Mouse (Mus musculus) limb, embryonic 15.5 days (tissue): ENCODE data around the gene Psma5. TPM values are rescaled to one million over a fixed set of nuclear protein-coding genes. Genes with fewer than 3 reads are reported as not detected.

Experiments used
- ATAC-seq: fragments of 200-750 bp; cut with Nextera tagmentation; 2 replicates; pipeline ENCODE4 v1.8.0; 2017; ENCODE audit warnings: low read depth, moderate TSS enrichment; ENCODE audit not compliant: insufficient number of reproducible peaks, low FRiP score, low TSS enrichment
- H3K27ac ChIP-seq: fragments of 300-500 bp; sonication (generic); 2 replicates; pipeline ENCODE4 v1.5.1; 2015; ENCODE audit warnings: moderate library complexity, mild to moderate bottlenecking, inconsistent platforms
- H3K27me3 ChIP-seq: fragments of 300-500 bp; sonication (generic); 2 replicates; pipeline ENCODE4 v1.6.1; 2015; ENCODE audit warnings: inconsistent platforms
- H3K36me3 ChIP-seq: fragments of 300-500 bp; sonication (generic); 2 replicates; pipeline ENCODE4 v1.6.1; 2015; ENCODE audit warnings: inconsistent platforms
- H3K4me1 ChIP-seq: fragments of 300-500 bp; sonication (generic); 2 replicates; pipeline ENCODE4 v1.6.1; 2015; ENCODE audit warnings: inconsistent platforms
- H3K4me2 ChIP-seq: fragments of 300-500 bp; sonication (generic); 2 replicates; pipeline ENCODE4 v1.6.1; 2015; ENCODE audit warnings: mild to moderate bottlenecking, inconsistent platforms
- H3K4me3 ChIP-seq: fragments of 300-500 bp; sonication (generic); 2 replicates; pipeline ENCODE4 v1.5.1; 2015; ENCODE audit warnings: mild to moderate bottlenecking, inconsistent platforms
- H3K9ac ChIP-seq: fragments of 300-500 bp; sonication (generic); 2 replicates; pipeline ENCODE4 v1.6.1; 2015; ENCODE audit warnings: inconsistent platforms
- H3K9me3 ChIP-seq: fragments of 300-500 bp; sonication (generic); 2 replicates; pipeline ENCODE4 v1.6.1; 2016; ENCODE audit warnings: inconsistent platforms
- WGBS: fragments of 180-500 bp; shearing (Covaris S2); methylation state at CpG from one replicate; pipeline ENCODE4 v1.1.7; 2015; 5-methylcytosine and 5-hydroxymethylcytosine counted together
- polyA plus RNA-seq: library from polyadenylated mRNA; unstranded; fragments of >200 nt; fragmentation: Nextera tagmentation; extraction: Ambion mirVana; gene quantifications from 2 replicates; pipeline ENCODE4 v1.2.1, GENCODE M21; 2015

The Psma5 gene
- polyA plus RNA-seq, 1 experiment from 2014 or later: 257 TPM

DNA sequence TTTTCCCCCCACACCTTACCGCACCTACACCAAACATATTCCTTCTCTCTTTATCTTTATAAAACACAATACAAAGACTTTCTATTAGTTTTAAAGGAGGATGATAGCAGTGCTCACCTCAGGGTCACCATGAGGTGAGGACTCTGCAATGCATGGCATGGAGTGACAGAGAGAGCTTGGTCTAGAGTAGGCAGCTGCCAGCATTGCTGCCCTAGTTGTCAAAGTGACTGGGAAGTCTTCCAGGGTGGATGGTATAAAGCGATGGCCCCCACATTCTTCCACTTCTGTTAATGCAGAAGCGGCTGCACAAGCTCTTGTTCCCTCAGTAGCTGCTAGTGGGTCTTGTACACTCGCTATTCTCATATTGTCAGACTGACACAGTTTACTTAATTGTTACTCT lies 56.4 kb downstream of the Psma5 start:
- Histone ChIP-seq H3K9me3 (no peaks in the 10 kb centered on the region), H3K27ac (no peak overlapping the region), H3K9ac (no peak overlapping the region), H3K36me3 (no peaks in the 10 kb centered on the region), H3K4me3 (no peak overlapping the region), H3K4me2 (no peak overlapping the region), H3K4me1 (0 out of 2 replicates have a peak, but pooled peaks cover 4% of the 10 kb centered on the region), H3K27me3 (no peaks in the 10 kb centered on the region)
- WGBS: 87% methylated on average over 4 of the region's 4 CpGs
- no peak for ATAC-seq

DNA sequence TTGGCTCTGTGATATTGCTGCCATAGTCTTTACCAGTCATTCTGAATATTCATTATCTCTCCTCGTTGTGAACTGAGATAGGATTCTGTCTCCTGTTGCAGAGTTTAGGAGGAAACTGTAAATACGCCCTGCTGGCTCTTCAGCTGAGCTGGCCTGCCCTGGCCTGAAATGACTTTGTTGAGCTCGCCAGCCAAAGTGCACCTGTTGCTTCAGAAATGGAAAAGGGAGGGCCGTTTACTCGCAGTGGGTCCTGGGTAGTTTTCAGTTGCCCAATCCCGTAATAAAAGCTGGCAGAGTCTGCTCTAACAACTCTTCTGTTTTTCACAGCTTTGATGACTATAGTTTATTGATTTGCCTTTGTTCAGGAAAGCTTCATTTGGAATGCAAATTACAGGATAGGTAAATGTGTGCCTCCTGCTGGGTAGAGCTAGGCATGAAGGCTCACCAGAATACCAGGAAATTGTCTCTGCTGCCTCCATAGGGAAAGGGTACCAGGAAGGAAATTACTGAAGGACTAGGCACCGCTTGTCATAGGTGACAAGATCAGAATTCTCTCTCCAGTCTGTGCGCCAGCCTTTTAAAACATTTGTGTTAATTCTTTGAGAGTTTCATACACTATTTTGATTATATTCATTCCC lies 57.4 kb downstream of the Psma5 start:
- Histone ChIP-seq H3K4me3 (no peak overlapping the region), H3K4me1 (0 out of 2 replicates have a peak, but pooled peaks cover 4% of the 10 kb centered on the region), H3K27me3 (no peaks in the 10 kb centered on the region), H3K36me3 (no peaks in the 10 kb centered on the region), H3K9me3 (no peaks in the 10 kb centered on the region), H3K4me2 (no peak overlapping the region), H3K9ac (no peak overlapping the region), H3K27ac (no peak overlapping the region)
- ATAC-seq: no peak
- 60% methylated on average over 8 of the region's 8 CpGs for WGBS

DNA sequence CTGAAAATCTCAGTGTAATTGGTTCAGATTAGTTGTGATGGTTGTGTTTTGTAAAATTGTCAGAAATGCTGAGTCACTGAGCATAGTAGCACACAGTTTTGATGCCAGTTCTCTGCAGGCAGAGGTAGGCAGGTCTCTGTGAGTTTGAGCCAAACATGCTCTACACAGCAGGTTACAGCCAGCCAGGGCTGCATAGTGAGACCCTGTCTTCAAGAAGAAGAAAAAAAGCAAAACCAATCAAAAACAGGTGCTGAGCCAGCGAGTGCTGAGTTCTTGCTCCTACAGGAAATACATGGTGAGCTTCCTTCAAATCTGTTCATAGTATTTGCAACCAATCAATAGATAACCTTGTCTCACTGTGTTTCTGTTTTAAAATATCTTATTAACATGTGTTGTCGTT lies 61.8 kb downstream of the Psma5 start:
- Histone ChIP-seq H3K27me3 (no peaks in the 10 kb centered on the region), H3K9ac (no peak overlapping the region), H3K36me3 (no peaks in the 10 kb centered on the region), H3K4me3 (no peak overlapping the region), H3K9me3 (no peaks in the 10 kb centered on the region), H3K4me1 (0 out of 2 replicates have a peak, but pooled peaks cover 2% of the 10 kb centered on the region), H3K27ac (no peak overlapping the region), H3K4me2 (no peak overlapping the region)
- ATAC-seq: no peak
- WGBS: 44% methylated on average over 2 of the region's 2 CpGs

DNA sequence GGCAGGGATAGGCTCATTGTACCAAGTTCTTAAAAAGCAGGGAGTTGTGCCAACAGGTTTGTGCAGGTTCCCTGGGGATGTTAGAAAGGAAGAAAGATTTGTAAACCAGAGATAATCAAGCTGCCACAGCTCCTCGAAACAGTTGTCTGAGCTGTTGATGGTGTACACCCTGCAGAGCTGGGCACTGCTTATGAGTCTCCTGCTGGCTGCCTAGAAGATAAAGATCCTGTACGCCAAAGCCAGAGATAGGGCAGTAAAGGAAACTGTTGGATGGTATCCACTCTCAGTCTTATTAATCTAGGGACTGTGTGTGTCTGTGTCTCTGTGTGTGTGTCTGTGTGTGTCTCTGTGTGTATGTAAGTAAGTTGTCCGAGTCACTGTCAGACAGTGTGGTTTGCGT lies 64.9 kb downstream of the Psma5 start:
- Histone ChIP-seq H3K9me3 (no peaks in the 10 kb centered on the region), H3K9ac (no peak overlapping the region), H3K27ac (no peak overlapping the region), H3K4me2 (no peak overlapping the region), H3K4me1 (0 out of 2 replicates have a peak, but pooled peaks cover 2% of the 10 kb centered on the region), H3K27me3 (no peaks in the 10 kb centered on the region), H3K36me3 (no peaks in the 10 kb centered on the region), H3K4me3 (no peak overlapping the region)
- 73% methylated on average over 4 of the region's 4 CpGs for WGBS
- ATAC-seq: no peak

DNA sequence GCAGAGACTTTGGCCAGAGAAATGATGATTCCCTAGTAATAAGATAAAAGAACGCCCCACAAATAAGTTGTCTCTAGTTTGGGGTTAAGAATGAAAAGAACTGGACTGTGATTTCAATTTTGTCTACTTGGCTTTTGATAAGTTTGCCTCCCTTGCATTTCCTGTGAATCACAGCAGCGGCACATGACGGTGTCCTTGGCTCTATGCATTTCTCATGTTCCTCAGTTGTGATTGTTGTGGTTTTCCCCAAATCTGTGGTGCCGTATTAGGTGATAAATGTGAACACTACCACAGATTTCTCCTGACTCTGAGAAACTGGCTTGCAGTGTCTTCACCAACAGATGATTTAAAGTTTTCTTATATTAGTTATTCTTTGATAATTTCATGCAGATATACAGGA lies 65.4 kb downstream of the Psma5 start:
- no peaks in the 10 kb centered on the region for H3K36me3 ChIP-seq
- no peak overlapping the region for H3K27ac ChIP-seq
- 86% methylated on average over 4 of the region's 4 CpGs for WGBS
- H3K4me1 ChIP-seq: 0 out of 2 replicates have a peak, but pooled peaks cover 2% of the 10 kb centered on the region
- H3K4me2 ChIP-seq: no peak overlapping the region
- H3K9ac ChIP-seq: no peak overlapping the region
- H3K27me3 ChIP-seq: no peaks in the 10 kb centered on the region
- no peaks in the 10 kb centered on the region for H3K9me3 ChIP-seq
- ATAC-seq: no peak
- no peak overlapping the region for H3K4me3 ChIP-seq

DNA sequence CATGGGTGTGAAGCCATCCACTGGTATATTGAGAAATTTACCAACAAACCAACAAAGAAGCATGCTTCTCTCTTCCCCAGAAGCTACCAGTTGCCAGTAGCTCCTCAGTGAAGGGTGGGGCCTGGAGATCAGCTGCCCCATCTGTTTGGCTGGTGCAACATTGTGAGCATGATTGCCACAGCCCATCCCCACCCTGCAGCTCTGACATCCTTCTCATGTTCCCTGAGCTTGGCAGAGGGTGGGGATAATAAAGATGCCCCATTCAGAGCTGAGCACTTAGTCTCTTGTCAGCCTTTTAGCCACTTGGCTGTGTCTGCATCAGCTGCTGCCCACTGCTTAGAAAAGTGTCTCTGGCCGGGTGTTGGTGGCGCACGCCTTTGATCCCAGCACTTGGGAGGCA lies 66.2 kb downstream of the Psma5 start:
- Histone ChIP-seq H3K27me3 (no peaks in the 10 kb centered on the region), H3K27ac (no peak overlapping the region), H3K9ac (no peak overlapping the region), H3K4me2 (no peak overlapping the region), H3K4me3 (no peak overlapping the region), H3K36me3 (no peaks in the 10 kb centered on the region), H3K4me1 (peaks cover 3% of the 10 kb centered on the region; the same call in 1 of the 2 replicates), H3K9me3 (no peaks in the 10 kb centered on the region)
- 86% methylated on average over 3 of the region's 3 CpGs for WGBS
- ATAC-seq: no peak

DNA sequence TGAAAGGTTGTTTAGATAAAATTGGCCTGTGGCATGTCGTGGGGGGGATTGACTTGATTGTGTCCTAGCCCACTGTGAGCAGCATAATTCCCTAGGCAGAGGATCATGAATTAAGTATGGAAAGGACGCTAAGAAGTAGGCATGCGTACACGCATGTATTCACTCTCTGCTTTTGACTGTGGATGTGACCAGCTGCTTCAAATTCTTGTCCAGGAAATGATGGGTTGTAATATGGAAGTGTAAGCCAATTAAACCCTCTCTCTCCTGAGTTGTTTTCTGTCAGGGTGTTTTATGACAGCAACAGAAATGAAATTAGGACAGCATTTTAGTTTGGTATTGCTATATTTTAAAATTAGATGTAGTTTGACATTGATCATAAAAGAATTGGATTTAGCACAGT lies 68.1 kb downstream of the Psma5 start:
- no peak for ATAC-seq
- Histone ChIP-seq H3K27me3 (no peaks in the 10 kb centered on the region), H3K4me3 (no peak overlapping the region), H3K27ac (no peak overlapping the region), H3K36me3 (no peaks in the 10 kb centered on the region), H3K4me1 (peaks cover 9% of the 10 kb centered on the region; the same call in 1 of the 2 replicates), H3K9me3 (no peaks in the 10 kb centered on the region), H3K4me2 (no peak overlapping the region), H3K9ac (no peak overlapping the region)
- 77% methylated on average over 4 of the region's 4 CpGs for WGBS

DNA sequence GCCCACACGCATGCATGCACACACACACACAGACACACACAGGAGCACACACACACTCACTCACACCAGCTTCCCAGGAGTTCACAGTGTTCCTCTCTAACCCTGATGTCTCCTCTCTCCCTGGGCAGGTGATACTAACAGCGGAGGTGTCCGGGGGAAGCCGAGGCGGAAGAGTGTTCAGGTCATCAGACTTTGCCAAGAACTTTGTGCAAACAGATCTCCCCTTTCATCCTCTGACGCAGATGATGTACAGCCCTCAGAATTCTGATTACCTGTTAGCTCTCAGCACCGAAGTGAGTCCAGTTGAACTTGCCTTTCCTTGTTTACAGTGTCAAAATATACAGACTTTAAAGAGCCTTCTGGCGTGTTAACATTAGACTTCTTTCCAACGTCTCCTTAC lies 68.8 kb downstream of the Psma5 start:
- H3K4me2 ChIP-seq: no peak overlapping the region
- peaks cover 9% of the 10 kb centered on the region; the same call in 1 of the 2 replicates for H3K4me1 ChIP-seq
- no peak overlapping the region for H3K9ac ChIP-seq
- no peaks in the 10 kb centered on the region for H3K9me3 ChIP-seq
- no peak for ATAC-seq
- H3K27me3 ChIP-seq: no peaks in the 10 kb centered on the region
- 91% methylated on average over 9 of the region's 9 CpGs for WGBS
- peaks cover 6% of the 10 kb centered on the region; the same call in 1 of the 2 replicates for H3K36me3 ChIP-seq
- no peak overlapping the region for H3K4me3 ChIP-seq
- H3K27ac ChIP-seq: no peak overlapping the region

DNA sequence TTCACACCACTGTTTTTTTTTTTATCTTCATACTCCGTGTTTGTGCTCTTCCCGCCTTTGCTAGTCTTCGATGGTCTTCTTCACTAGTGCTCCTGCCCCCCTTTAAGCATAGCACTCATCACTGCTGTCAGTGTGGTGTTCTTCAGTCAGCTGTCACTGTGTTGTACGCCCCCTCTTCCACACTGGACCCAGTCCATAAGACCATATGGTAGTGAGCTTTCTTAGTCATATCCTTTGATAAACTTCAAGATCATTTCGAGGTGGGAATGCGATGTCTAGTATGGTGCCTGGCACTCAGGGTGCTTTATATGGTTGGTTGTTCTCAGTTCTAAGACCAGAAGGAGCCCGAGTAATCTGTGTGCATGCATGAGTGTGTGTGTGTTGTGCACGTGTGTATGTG lies 70.5 kb downstream of the Psma5 start:
- H3K4me1 ChIP-seq: peaks cover 9% of the 10 kb centered on the region; the same call in 1 of the 2 replicates
- no peak overlapping the region for H3K4me3 ChIP-seq
- no peak for ATAC-seq
- 87% methylated on average over 8 of the region's 8 CpGs for WGBS
- no peak overlapping the region for H3K9ac ChIP-seq
- no peak overlapping the region for H3K4me2 ChIP-seq
- H3K9me3 ChIP-seq: no peaks in the 10 kb centered on the region
- H3K27me3 ChIP-seq: no peaks in the 10 kb centered on the region
- H3K27ac ChIP-seq: no peak overlapping the region
- H3K36me3 ChIP-seq: peaks cover 7% of the 10 kb centered on the region; the same call in 1 of the 2 replicates

DNA sequence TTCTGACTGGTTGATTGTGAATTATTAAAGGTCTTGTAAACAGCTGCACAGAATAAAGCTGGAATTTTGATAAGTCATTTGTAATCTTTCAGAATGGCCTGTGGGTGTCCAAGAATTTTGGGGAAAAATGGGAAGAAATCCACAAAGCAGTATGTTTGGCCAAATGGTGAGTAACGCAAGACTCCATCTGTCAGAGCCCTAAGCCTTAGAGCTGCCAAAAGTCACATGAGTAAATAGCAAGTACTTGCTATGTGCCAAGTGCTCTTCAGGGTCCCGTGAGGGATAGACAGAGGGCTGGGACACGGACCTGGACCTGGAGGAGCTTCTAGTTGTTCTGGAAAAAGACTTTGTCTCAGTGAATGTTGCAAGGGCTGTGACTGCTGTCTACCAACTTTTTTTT lies 71.2 kb downstream of the Psma5 start:
- ATAC-seq: no peak
- peaks cover 11% of the 10 kb centered on the region for H3K36me3 ChIP-seq
- WGBS: 60% methylated on average over 3 of the region's 3 CpGs
- H3K4me3 ChIP-seq: no peak overlapping the region
- no peak overlapping the region for H3K9ac ChIP-seq
- no peak overlapping the region for H3K4me2 ChIP-seq
- peak overlapping the region; percentile 77 for H3K27ac ChIP-seq
- H3K4me1 ChIP-seq: peaks cover 9% of the 10 kb centered on the region; the same call in 1 of the 2 replicates
- H3K9me3 ChIP-seq: no peaks in the 10 kb centered on the region
- H3K27me3 ChIP-seq: no peaks in the 10 kb centered on the region

DNA sequence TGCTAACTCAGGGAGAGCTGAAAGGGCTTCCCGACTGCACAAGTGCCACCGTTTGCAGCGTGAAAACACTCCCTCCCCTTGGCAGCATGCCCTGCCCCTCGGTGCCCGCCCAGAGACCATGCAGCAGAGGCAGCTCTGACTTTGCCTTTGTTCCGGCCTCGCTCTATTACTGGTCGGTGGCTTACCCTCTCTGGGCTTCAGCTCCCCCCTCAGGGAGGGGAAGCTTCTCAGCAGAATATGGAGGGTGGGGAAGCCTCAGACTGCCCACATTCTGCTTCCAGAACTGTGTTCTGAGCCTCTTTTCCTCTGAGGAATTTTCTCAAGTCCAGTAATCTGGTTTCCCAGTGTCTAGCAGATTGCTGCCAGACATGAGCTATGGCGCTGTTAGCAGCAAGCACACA lies 71.7 kb downstream of the Psma5 start:
- no peaks in the 10 kb centered on the region for H3K27me3 ChIP-seq
- no peak for ATAC-seq
- H3K27ac ChIP-seq: peak overlapping the region; percentile 77
- no peak overlapping the region for H3K4me2 ChIP-seq
- H3K36me3 ChIP-seq: peaks cover 12% of the 10 kb centered on the region
- H3K9ac ChIP-seq: no peak overlapping the region
- 38% methylated on average over 9 of the region's 9 CpGs for WGBS
- H3K4me3 ChIP-seq: no peak overlapping the region
- H3K4me1 ChIP-seq: peaks cover 7% of the 10 kb centered on the region; the same call in 1 of the 2 replicates
- no peaks in the 10 kb centered on the region for H3K9me3 ChIP-seq
